Mouse (Mus musculus): ENCODE results near the gene H1fx. TPM values are rescaled to one million over a fixed set of nuclear protein-coding genes. Genes with fewer than 3 reads are reported as not detected.
"Not testable (repeated sequence)": the region's sequence is repeated elsewhere in the genome, so short reads cannot be mapped to it uniquely, and the experiment has no call there.

H1fx gene
- 13.7 and 33.8 TPM in 2 replicates for polyA plus RNA-seq (2012; ENCODE audit: insufficient read depth, low replicate concordance)

- Histone ChIP-seq H3K4me3 (replicated peaks) (peak within 1 kb of the TSS; percentile 91), H3K27me3 (replicated peaks) (peaks cover 83% of the 10 kb centered on the region), H3K36me3 (replicated peaks; ENCODE audit: low read length) (no peaks in the 10 kb centered on the region), H3K4me1 (peaks cover 27% of the 10 kb centered on the region), H3K9me3 (peaks cover 17% of the 10 kb centered on the region)
- TF ChIP-seq GATA1 (IDR thresholded peaks at IDR 0.05; ENCODE audit: borderline replicate concordance, low read length): no peak
- TF ChIP-seq FLI1 (IDR thresholded peaks at IDR 0.05; ENCODE audit: low read length): no peak
Observed at GRCm38 (mm10) chr6:87981547-87982256, at the start of gene H1fx. Gene H1fx, minus strand, starts transcription at chr6:87981637.

- H3K4me1 ChIP-seq: peaks cover 44% of the 10 kb centered on the region
- no peak overlapping the region for H3K4me3 ChIP-seq (replicated peaks)
- peaks cover 58% of the 10 kb centered on the region for H3K36me3 ChIP-seq (replicated peaks; ENCODE audit: low read length)
- TF ChIP-seq FLI1 (IDR thresholded peaks at IDR 0.05; ENCODE audit: low read length) (no peak), GATA1 (IDR thresholded peaks at IDR 0.05; ENCODE audit: borderline replicate concordance, low read length) (no peak)
- H3K27me3 ChIP-seq (replicated peaks): no peaks in the 10 kb centered on the region
- H3K9me3 ChIP-seq: no peaks in the 10 kb centered on the region
Observed at GRCm38 (mm10) chr6:88030432-88030831, 49.0 kb upstream of the H1fx start.

- no peaks in the 10 kb centered on the region for H3K9me3 ChIP-seq
- no peak overlapping the region for H3K4me3 ChIP-seq (replicated peaks)
- no peaks in the 10 kb centered on the region for H3K27me3 ChIP-seq (replicated peaks)
- H3K36me3 ChIP-seq (replicated peaks; ENCODE audit: low read length): peaks cover 75% of the 10 kb centered on the region
- TF ChIP-seq FLI1 (IDR thresholded peaks at IDR 0.05; ENCODE audit: low read length) (no peak), GATA1 (IDR thresholded peaks at IDR 0.05; ENCODE audit: borderline replicate concordance, low read length) (no peak)
- peaks cover 41% of the 10 kb centered on the region for H3K4me1 ChIP-seq
Observed at GRCm38 (mm10) chr6:88027390-88027789, 46.0 kb upstream of the H1fx start.

GRCm38 (mm10) chr6:88023316-88023890 is 42.0 kb upstream of the H1fx start:
- Histone ChIP-seq H3K27me3 (replicated peaks) (no peaks in the 10 kb centered on the region), H3K36me3 (replicated peaks; ENCODE audit: low read length) (peaks cover 67% of the 10 kb centered on the region), H3K4me1 (peaks cover 42% of the 10 kb centered on the region), H3K4me3 (replicated peaks) (no peak overlapping the region), H3K9me3 (no peaks in the 10 kb centered on the region)
- TF ChIP-seq GATA1 (IDR thresholded peaks at IDR 0.05; ENCODE audit: borderline replicate concordance, low read length) (no peak), FLI1 (IDR thresholded peaks at IDR 0.05; ENCODE audit: low read length) (no peak)

GRCm38 (mm10) chr6:88019154-88019553 is 37.7 kb upstream of the H1fx start:
- no peak for TF ChIP-seq FLI1 (IDR thresholded peaks at IDR 0.05; ENCODE audit: low read length)
- TF ChIP-seq GATA1 (IDR thresholded peaks at IDR 0.05; ENCODE audit: borderline replicate concordance, low read length): no peak

GRCm38 (mm10) chr6:88017821-88018220 is 36.4 kb upstream of the H1fx start:
- Histone ChIP-seq H3K36me3 (replicated peaks; ENCODE audit: low read length) (peaks cover 67% of the 10 kb centered on the region), H3K4me3 (replicated peaks) (no peak overlapping the region), H3K9me3 (no peaks in the 10 kb centered on the region), H3K4me1 (peaks cover 76% of the 10 kb centered on the region), H3K27me3 (replicated peaks) (no peaks in the 10 kb centered on the region)
- TF ChIP-seq FLI1 (IDR thresholded peaks at IDR 0.05; ENCODE audit: low read length) (no peak), GATA1 (IDR thresholded peaks at IDR 0.05; ENCODE audit: borderline replicate concordance, low read length) (no peak)

More at GRCm38 (mm10) chr6:88019154-88019553, 37.7 kb upstream of the H1fx start:
- no peaks in the 10 kb centered on the region for H3K9me3 ChIP-seq
- peaks cover 69% of the 10 kb centered on the region for H3K4me1 ChIP-seq
- no peaks in the 10 kb centered on the region for H3K27me3 ChIP-seq (replicated peaks)
- peaks cover 65% of the 10 kb centered on the region for H3K36me3 ChIP-seq (replicated peaks; ENCODE audit: low read length)
- no peak overlapping the region for H3K4me3 ChIP-seq (replicated peaks)

GRCm38 (mm10) chr6:88015797-88016196 is 34.4 kb upstream of the H1fx start:
- peaks cover 67% of the 10 kb centered on the region for H3K4me1 ChIP-seq
- H3K4me3 ChIP-seq (replicated peaks): no peak overlapping the region
- TF ChIP-seq FLI1 (IDR thresholded peaks at IDR 0.05; ENCODE audit: low read length) (no peak), GATA1 (IDR thresholded peaks at IDR 0.05; ENCODE audit: borderline replicate concordance, low read length) (no peak)
- H3K27me3 ChIP-seq (replicated peaks): no peaks in the 10 kb centered on the region
- no peaks in the 10 kb centered on the region for H3K9me3 ChIP-seq
- peaks cover 72% of the 10 kb centered on the region for H3K36me3 ChIP-seq (replicated peaks; ENCODE audit: low read length)

- no peak for TF ChIP-seq GATA1 (IDR thresholded peaks at IDR 0.05; ENCODE audit: borderline replicate concordance, low read length)
- no peak for TF ChIP-seq FLI1 (IDR thresholded peaks at IDR 0.05; ENCODE audit: low read length)
- no peaks in the 10 kb centered on the region for H3K27me3 ChIP-seq (replicated peaks)
- peaks cover 53% of the 10 kb centered on the region for H3K4me1 ChIP-seq
- H3K36me3 ChIP-seq (replicated peaks; ENCODE audit: low read length): peaks cover 80% of the 10 kb centered on the region
- no peak overlapping the region for H3K4me3 ChIP-seq (replicated peaks)
- H3K9me3 ChIP-seq: no peaks in the 10 kb centered on the region
Observed at GRCm38 (mm10) chr6:88013456-88013855, 32.0 kb upstream of the H1fx start.

GRCm38 (mm10) chr6:88012601-88013000 is 31.2 kb upstream of the H1fx start:
- no peaks in the 10 kb centered on the region for H3K27me3 ChIP-seq (replicated peaks)
- no peak for TF ChIP-seq FLI1 (IDR thresholded peaks at IDR 0.05; ENCODE audit: low read length)
- no peak for TF ChIP-seq GATA1 (IDR thresholded peaks at IDR 0.05; ENCODE audit: borderline replicate concordance, low read length)
- H3K9me3 ChIP-seq: no peaks in the 10 kb centered on the region
- peaks cover 83% of the 10 kb centered on the region for H3K36me3 ChIP-seq (replicated peaks; ENCODE audit: low read length)
- peaks cover 48% of the 10 kb centered on the region for H3K4me1 ChIP-seq
- no peak overlapping the region for H3K4me3 ChIP-seq (replicated peaks)

- H3K9me3 ChIP-seq; H3K27me3 ChIP-seq (replicated peaks); H3K4me3 ChIP-seq (replicated peaks): not testable (repeated sequence)
- peaks cover 35% of the 10 kb centered on the region for H3K4me1 ChIP-seq
- peaks cover 86% of the 10 kb centered on the region for H3K36me3 ChIP-seq (replicated peaks; ENCODE audit: low read length)
Observed at GRCm38 (mm10) chr6:88011106-88011505, 29.7 kb upstream of the H1fx start.
